In genomic region chr11:62879220-62880048, GRCm38 (mm10) we compare ENCODE assay signal across 8 mouse cellular contexts. TPM values are rescaled to one million over a fixed set of nuclear protein-coding genes. Genes with fewer than 3 reads are reported as not detected.
DNase-seq lines count a peak whose midpoint lies in the region; ATAC-seq lines count a peak whose summit lies in the region.

Gene Tvp23b, plus strand, starts transcription at chr11:62879455.

- intact Hi-C loops in gastrocnemius, postnatal 14 days (cut with DNase I; ENCODE audit: low total_unique reads), result no loop called here
- intact Hi-C loops in left cerebral cortex, postnatal 10 days (cut with DNase I), result no loop called here

- peak; percentile 94 for ATAC-seq in inflammation-experienced regulatory T-cells, adult 6 months
- ATAC-seq in megakaryocyte-erythroid progenitor cell, adult 5-6 weeks (replicated peaks; ENCODE audit: low FRiP score, low TSS enrichment, poor library complexity, severe bottlenecking), result peak; percentile 93

- peak; percentile 99 to 100 for DNase-seq in adrenal gland, adult (ENCODE audit: inconsistent age in 2 of 2, low spot score in 1 of 2)
- DNase-seq in embryo, embryonic 10.5 days (ENCODE audit: low spot score), result peak; percentile 99
- DNase-seq in gastrocnemius, postnatal 14 days, result peak; percentile 100
- DNase-seq in left cerebral cortex, postnatal 10 days (ENCODE audit: extremely low spot score in 1 of 2, low spot score in 2 of 2), result peak; percentile 97 to 100
- peak; percentile 96 for DNase-seq in right cerebral cortex, postnatal 25 days
- DNase-seq in urinary bladder, postnatal 4 days (ENCODE audit: low spot score in 2 of 2), result peak; percentile 97 to 100

RNA-seq across cellular contexts. Expression of gene Tvp23b, which starts in this region (rescaled TPM):
- 1 to 10 TPM; 8.9 to 9.8 TPM for total RNA-seq in gastrocnemius, postnatal 14 days (2021)
- 10 to 100 TPM; 57.5 to 81.6 (median 63.6) TPM for polyA plus RNA-seq in inflammation-experienced regulatory T-cells, adult 6 months (2017; shearing (Covaris generic))
- total RNA-seq in left cerebral cortex, postnatal 10 days (2021), result 10 to 100 TPM; 19.8 to 21.6 TPM
- total RNA-seq in megakaryocyte-erythroid progenitor cell, adult 5-6 weeks (2014; fragmentation: Nextera tagmentation), result 25.3 and 32.2 TPM in 2 replicates
- total RNA-seq in megakaryocyte-erythroid progenitor cell, adult 5-6 weeks (2017), result 47.2 and 68.9 TPM in 2 replicates

Comparison
In these comparisons a context has a peak if more than half of its experiments do, and no peak if none do; other contexts are left out.
1. Peak in every context shown above with its lines: DNase-seq and ATAC-seq.